Mouse (Mus musculus) midbrain, embryonic 15.5 days (tissue): ENCODE measurements at regions not wholly inside any gene's neighbourhood (a gene's known extent, or its start where the extent isn't known, plus 50 kb on each side); places are given as distances from the start of the nearest gene placed in this dataset.

Experiments
- ATAC-seq: fragments of 200-750 bp; cut with Nextera tagmentation; replicated peaks from 2 replicates; pipeline ENCODE4 v1.8.0; 2017; ENCODE audit warnings: moderate TSS enrichment
- H3K27ac ChIP-seq: fragments of 300-500 bp; sonication (generic); 2 replicates; pipeline ENCODE4 v1.5.1; 2015; ENCODE audit warnings: mild to moderate bottlenecking, inconsistent platforms
- H3K27me3 ChIP-seq: fragments of 300-500 bp; sonication (generic); replicated peaks from 2 replicates; pipeline ENCODE4 v1.6.1; 2015; ENCODE audit warnings: inconsistent platforms
- H3K36me3 ChIP-seq: fragments of 300-500 bp; sonication (generic); replicated peaks from 2 replicates; pipeline ENCODE4 v1.6.1; 2015; ENCODE audit warnings: inconsistent platforms
- H3K4me1 ChIP-seq: fragments of 300-500 bp; sonication (generic); 2 replicates; pipeline ENCODE4 v1.6.1; 2015; ENCODE audit warnings: inconsistent platforms
- H3K4me2 ChIP-seq: fragments of 300-500 bp; sonication (generic); 2 replicates; pipeline ENCODE4 v1.6.1; 2015; ENCODE audit warnings: inconsistent platforms, mild to moderate bottlenecking, moderate library complexity
- H3K4me3 ChIP-seq: fragments of 300-500 bp; sonication (generic); 2 replicates; pipeline ENCODE4 v1.5.1; 2015; ENCODE audit warnings: mild to moderate bottlenecking, inconsistent platforms
- H3K9ac ChIP-seq: fragments of 300-500 bp; sonication (generic); 2 replicates; pipeline ENCODE4 v1.6.1; 2015; ENCODE audit warnings: mild to moderate bottlenecking, inconsistent platforms
- H3K9me3 ChIP-seq: fragments of 300-500 bp; sonication (generic); 2 replicates; pipeline ENCODE4 v1.6.1; 2016; ENCODE audit warnings: inconsistent platforms
- WGBS: fragments of 180-500 bp; shearing (Covaris S2); methylation state at CpG from one replicate; pipeline ENCODE4 v1.1.7; 2015; ENCODE audit warnings: mixed read lengths; 5-methylcytosine and 5-hydroxymethylcytosine counted together

GRCm38 (mm10) chrX:112984668-112985067, 200.6 kb downstream of the Chm start:
- WGBS = 93% methylated on average over 3 of the region's 3 CpGs
- Histone ChIP-seq H3K36me3 (no peaks in the 10 kb centered on the region), H3K9ac (no peak overlapping the region), H3K27me3 (no peaks in the 10 kb centered on the region), H3K4me2 (no peak overlapping the region), H3K4me1 (no peaks in the 10 kb centered on the region), H3K9me3 (no peaks in the 10 kb centered on the region), H3K27ac (no peak overlapping the region), H3K4me3 (no peak overlapping the region)
- no peak for ATAC-seq

GRCm38 (mm10) chrX:112984073-112984472, 201.2 kb downstream of the Chm start:
- Histone ChIP-seq H3K36me3 (no peaks in the 10 kb centered on the region), H3K27ac (no peak overlapping the region), H3K27me3 (no peaks in the 10 kb centered on the region), H3K4me1 (no peaks in the 10 kb centered on the region), H3K9ac (no peak overlapping the region), H3K4me3 (no peak overlapping the region), H3K9me3 (no peaks in the 10 kb centered on the region), H3K4me2 (no peak overlapping the region)
- no peak for ATAC-seq
- WGBS = 77% methylated on average over 3 of the region's 3 CpGs

GRCm38 (mm10) chrX:112978583-112978982, 206.7 kb downstream of the Chm start:
- Histone ChIP-seq H3K4me3 (no peak overlapping the region), H3K36me3 (no peaks in the 10 kb centered on the region), H3K4me2 (no peak overlapping the region), H3K9me3 (no peaks in the 10 kb centered on the region), H3K4me1 (no peaks in the 10 kb centered on the region), H3K9ac (no peak overlapping the region), H3K27me3 (no peaks in the 10 kb centered on the region), H3K27ac (no peak overlapping the region)
- WGBS = 53% methylated on average over 3 of the region's 3 CpGs
- no peak for ATAC-seq

GRCm38 (mm10) chrX:112964093-112964492, 221.2 kb downstream of the Chm start:
- H3K9ac ChIP-seq = no peak overlapping the region
- ATAC-seq = no peak
- H3K27ac ChIP-seq = no peak overlapping the region
- H3K4me3 ChIP-seq = no peak overlapping the region
- WGBS = 80% methylated on average over 3 of the region's 3 CpGs
- no peaks in the 10 kb centered on the region for H3K36me3 ChIP-seq
- H3K4me1 ChIP-seq = no peaks in the 10 kb centered on the region
- no peaks in the 10 kb centered on the region for H3K9me3 ChIP-seq
- no peaks in the 10 kb centered on the region for H3K27me3 ChIP-seq
- no peak overlapping the region for H3K4me2 ChIP-seq

- Histone ChIP-seq H3K4me3 (no peak overlapping the region), H3K27me3 (no peaks in the 10 kb centered on the region), H3K4me2 (no peak overlapping the region), H3K36me3 (no peaks in the 10 kb centered on the region), H3K9ac (no peak overlapping the region), H3K4me1 (no peaks in the 10 kb centered on the region), H3K9me3 (no peaks in the 10 kb centered on the region), H3K27ac (no peak overlapping the region)
- 40% methylated on average over 1 of the region's 1 CpGs for WGBS
- no peak for ATAC-seq
Measured at GRCm38 (mm10) chrX:112949792-112950191, 235.5 kb downstream of the Chm start.

GRCm38 (mm10) chrX:112947521-112947920, 237.8 kb downstream of the Chm start:
- no peak overlapping the region for H3K4me3 ChIP-seq
- H3K36me3 ChIP-seq = no peaks in the 10 kb centered on the region
- no peaks in the 10 kb centered on the region for H3K4me1 ChIP-seq
- H3K27ac ChIP-seq = no peak overlapping the region
- no peak overlapping the region for H3K9ac ChIP-seq
- H3K4me2 ChIP-seq = no peak overlapping the region
- H3K27me3 ChIP-seq = no peaks in the 10 kb centered on the region
- ATAC-seq = no peak
- no peaks in the 10 kb centered on the region for H3K9me3 ChIP-seq
- 90% methylated on average over 4 of the region's 4 CpGs for WGBS

GRCm38 (mm10) chrX:112925542-112926182, 227.2 kb upstream of the Pof1b start:
- Histone ChIP-seq H3K9ac (no peak overlapping the region), H3K36me3 (no peaks in the 10 kb centered on the region), H3K27ac (no peak overlapping the region), H3K4me2 (no peak overlapping the region), H3K9me3 (no peaks in the 10 kb centered on the region), H3K4me1 (no peaks in the 10 kb centered on the region), H3K27me3 (no peaks in the 10 kb centered on the region), H3K4me3 (no peak overlapping the region)
- peak; percentile 63; the same call in 1 of the 2 replicates for ATAC-seq
- 47% methylated on average over 1 of the region's 1 CpGs for WGBS

- H3K27ac ChIP-seq = no peak overlapping the region
- H3K4me3 ChIP-seq = no peak overlapping the region
- no peak for ATAC-seq
- no peak overlapping the region for H3K4me2 ChIP-seq
- H3K36me3 ChIP-seq = no peaks in the 10 kb centered on the region
- no peaks in the 10 kb centered on the region for H3K4me1 ChIP-seq
- no peaks in the 10 kb centered on the region for H3K27me3 ChIP-seq
- H3K9ac ChIP-seq = no peak overlapping the region
- H3K9me3 ChIP-seq = no peaks in the 10 kb centered on the region
- 43% methylated on average over 11 of the region's 11 CpGs for WGBS
Measured at GRCm38 (mm10) chrX:112903631-112904410, 205.4 kb upstream of the Pof1b start.

- Histone ChIP-seq H3K27me3 (no peaks in the 10 kb centered on the region), H3K9me3 (no peaks in the 10 kb centered on the region), H3K4me2 (no peak overlapping the region), H3K27ac (no peak overlapping the region), H3K4me1 (no peaks in the 10 kb centered on the region), H3K9ac (no peak overlapping the region), H3K36me3 (no peaks in the 10 kb centered on the region), H3K4me3 (no peak overlapping the region)
- no peak for ATAC-seq
- WGBS = 77% methylated on average over 2 of the region's 2 CpGs
Measured at GRCm38 (mm10) chrX:112886539-112886938, 188.1 kb upstream of the Pof1b start.
